Mouse (Mus musculus) lung, postnatal 36 days (tissue): ENCODE data around the gene Tmem120b.
A peak's percentile ranks its signal among the peaks of the same experiment; 100 is the strongest.

Source experiments
- DNase-seq: peaks from one replicate; pipeline ENCODE4 v3.0.0; 2022; ENCODE audit warnings: mixed read lengths

Tmem120b gene

DNA sequence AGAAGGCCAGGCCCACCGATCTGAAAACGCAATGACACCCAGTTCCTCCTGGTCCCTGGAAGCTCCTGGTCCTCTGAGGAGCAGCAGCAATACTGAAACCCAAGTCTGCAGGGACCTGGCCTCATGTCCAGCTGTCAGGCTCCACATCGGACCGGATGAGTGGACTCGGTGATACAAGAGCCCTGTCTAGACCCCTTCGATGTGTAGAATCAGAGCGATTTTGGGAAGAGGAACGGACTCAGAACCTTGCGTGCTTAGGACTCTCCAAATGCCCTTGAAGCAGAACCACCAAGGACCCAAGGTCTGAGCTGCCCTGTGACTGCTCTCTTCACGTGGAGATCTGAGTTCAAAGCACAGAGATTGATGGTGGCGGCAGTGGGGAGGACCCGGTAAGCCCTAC lies at the start of gene Tmem120b:
TSS of gene Tmem120b (plus strand) at position 301 of the 400 bp plus-strand sequence.
- DNase-seq: no peak

DNA sequence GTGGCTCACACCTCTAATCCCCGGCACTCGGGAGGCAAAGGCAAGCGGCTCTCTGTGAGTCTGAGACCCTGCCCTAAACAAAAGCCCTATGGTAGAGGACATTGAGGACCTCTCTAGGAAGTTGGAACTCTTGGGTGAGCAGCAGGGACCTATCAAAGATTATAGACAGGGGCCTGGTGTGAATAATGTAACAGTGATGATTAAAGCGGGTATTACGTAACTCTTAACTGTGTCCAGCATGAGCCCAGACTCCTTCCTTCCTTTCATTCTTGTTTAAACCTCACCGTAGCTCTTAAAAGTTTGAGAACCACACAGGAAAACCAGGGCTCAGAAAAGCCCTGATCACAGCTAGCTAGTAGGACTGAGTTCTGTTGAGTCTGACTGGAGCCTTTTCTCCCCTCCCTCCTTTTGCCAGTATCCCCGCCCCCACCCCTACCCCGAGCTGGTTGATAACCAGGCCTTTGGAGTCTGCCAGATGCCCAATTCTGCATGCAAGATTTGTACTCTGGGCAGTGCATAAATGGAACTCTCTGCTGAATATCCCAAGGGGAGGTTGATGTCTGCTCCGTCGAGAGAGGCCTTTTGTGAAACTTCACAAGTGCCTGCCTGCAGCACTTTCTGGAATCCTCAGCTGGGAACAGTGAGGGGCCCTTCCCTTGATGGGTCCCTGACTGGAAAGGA lies 48.7 kb upstream of the Tmem120b start:
- peak; percentile 56 for DNase-seq

DNA sequence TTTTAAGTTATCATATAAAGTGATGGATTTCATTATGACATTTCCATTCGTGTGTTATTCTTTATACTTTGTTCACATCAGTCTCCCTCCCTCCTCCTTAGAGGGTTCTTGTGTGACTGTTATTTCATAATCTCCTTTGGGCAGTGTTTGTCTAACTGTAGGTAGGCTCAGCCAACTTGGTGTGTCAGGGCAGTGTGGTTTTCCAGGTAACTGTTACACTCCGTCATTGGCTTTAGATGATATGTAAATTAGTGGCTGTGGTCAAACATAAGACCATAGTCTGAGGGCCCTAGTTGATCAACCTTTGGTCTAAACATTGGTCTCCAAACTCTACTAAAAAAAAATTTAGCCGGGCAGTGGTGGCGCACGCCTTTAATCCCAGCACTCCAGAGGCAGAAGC lies 47.8 kb upstream of the Tmem120b start:
- no peak for DNase-seq

DNA sequence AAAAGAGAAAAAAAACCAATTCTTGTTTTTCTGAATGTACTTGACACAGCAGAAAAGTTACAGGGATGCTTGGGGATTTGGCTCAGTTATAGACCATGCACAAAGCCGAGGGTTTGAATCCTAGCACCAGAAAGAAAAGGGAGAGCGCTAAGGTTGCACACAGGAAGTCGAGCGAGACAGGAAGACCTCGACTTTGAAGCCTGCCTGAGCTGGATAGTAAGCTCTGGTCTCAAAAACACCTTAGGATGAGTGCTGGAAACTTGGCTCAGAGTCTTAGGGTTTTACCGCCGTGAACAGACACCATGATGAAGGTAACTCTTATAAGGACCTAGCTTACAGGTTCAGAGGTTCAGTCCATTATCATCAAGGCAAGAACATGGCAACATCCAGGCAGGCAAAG lies 46.8 kb upstream of the Tmem120b start:
- no peak for DNase-seq

DNA sequence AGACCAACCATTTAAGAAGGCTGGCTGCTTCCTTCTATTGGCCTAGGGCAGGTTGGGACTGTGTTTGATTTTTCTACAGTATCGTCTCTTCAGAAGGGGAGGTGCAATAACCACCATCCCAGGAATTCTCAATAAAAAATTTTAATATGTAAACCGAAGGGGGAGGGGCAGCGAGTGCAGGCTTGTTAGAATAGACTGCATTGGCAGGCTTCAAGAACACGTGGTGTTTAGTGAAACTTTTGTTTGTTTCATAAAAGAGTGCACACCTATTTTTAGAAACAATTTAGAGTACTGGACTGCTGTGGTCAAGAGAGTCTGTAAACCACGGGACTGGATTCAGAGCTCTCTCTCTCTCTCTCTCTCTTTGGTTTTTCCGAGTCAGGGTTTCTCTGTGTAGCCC lies 45.2 kb upstream of the Tmem120b start:
- peak; percentile 86 for DNase-seq

DNA sequence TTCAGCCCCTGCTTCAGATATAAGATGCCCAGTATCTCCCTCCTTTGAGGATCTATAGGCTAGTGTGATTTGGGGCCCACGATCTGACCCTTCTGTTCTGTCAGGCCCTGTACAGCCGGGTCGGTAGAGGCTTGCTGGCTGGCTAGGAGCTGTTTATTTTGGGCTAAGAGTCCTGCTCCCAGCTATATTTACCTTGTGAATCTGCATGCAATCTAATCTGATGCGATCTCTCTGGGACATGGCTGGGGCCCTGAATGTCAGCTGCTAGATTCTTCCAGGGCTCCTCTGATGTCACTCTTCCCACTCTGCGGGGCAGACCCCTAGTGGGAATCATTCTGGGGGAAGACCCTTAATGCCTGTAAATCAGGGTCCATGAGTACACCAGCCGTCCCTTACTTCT lies 43.9 kb upstream of the Tmem120b start:
- DNase-seq: no peak

DNA sequence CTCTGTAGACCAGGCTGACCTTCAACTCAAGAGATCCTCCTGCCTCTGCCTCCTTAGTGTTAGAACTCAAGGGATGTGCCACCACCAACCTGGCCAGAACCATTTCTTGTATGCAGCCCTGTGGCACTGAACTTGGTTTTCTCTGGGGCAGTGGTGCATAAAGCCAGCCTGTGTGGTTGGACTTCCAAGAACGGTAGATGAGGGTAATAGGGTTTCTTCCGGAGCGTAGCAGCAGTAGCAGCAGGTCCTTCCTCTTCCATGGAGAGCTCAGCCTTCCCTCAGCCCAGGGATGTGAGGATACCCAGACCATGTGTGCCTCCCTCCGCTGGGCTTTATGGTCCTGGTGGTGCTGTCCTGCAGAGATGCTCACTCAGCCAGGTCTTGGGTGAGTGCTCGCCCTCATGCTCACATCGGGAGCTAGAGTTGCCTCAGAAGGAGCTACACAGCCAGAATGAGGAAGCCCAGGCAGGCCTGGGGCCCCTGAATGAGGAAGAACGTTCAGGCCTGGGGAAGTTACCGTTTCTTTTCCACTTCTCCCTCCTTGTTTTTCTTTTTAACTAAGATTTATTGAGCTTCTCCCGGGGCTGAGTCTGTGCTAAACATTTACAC lies 43.1 kb upstream of the Tmem120b start:
- DNase-seq: peak; percentile 58

DNA sequence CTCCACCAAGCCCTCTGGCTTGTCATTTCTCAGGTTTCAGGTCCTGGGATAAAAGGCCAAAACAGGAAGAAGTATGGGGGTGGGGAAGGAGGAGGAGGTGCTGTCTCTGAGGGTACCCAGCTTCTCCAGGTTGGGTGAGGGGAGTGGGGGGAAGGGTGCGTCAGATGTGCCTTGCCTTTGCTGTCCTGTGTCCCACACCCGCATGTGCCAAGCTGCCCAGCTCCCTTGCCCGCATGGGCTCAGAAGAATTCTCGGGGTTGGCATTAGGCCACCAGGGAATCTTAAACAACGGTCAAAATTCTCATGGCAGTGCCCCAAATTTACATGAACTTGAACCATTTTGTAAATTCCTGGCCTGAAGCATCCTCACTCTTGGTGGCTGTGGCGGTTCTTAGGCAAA lies 41.8 kb upstream of the Tmem120b start:
- DNase-seq: no peak

DNA sequence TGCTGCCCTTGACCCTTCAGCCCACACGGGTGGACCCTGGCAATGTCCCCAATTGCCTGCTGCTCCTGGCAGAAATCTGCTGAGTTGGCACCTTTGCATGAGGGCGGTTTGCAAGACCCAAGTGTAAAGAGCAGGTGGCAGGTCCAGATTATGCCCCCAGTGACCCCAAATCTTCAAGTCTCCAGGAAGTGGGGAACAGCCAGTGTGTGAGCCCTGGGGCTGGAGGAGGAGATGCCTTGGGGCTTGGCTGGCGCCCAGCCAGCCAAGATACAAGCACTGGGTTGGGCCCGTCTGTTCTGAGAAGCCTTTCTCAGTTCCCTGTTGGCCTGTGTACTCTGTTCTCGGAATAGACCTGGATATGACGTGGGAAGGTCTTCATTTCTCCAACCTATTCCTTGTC lies 40.8 kb upstream of the Tmem120b start:
- peak; percentile 41 for DNase-seq

DNA sequence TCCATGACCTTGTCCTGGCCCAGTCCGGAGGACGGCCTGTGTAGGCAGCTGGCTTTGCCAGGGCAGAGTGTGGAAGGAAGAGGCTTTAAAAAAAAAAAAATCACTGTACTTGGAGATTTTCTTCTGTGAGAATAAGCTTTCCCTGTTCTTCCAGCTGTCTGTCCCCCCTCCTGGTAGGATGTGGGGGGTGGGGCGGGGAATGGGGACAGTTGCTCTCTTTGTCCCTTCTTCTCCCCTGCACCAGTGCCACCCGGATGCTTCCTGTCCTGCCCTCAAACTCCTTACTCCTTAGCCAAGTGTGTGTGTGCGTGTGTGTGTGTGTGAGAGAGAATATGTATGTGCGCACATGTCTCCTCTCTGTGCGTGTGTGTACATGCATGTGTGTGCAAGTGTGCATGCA lies 38.5 kb upstream of the Tmem120b start:
- no peak for DNase-seq

DNA sequence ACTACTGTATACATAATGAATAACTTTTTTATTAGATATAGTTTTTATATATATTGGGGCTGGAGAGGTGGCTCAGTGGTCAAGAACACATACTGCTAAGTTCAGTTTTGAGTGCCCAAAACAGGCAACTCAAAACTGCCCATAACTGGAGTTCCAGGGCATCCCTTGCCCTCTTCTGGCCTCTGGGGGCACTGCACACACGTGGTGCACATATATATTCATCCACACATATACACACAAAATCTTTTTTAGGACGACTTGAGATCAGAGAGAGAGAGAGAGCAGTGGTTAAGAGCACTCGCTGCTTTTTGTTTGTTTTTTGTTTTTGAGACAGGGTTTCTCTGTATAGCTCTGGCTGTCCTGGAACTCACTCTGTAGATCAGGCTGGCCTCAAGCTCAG lies 36.9 kb upstream of the Tmem120b start:
- no peak for DNase-seq

DNA sequence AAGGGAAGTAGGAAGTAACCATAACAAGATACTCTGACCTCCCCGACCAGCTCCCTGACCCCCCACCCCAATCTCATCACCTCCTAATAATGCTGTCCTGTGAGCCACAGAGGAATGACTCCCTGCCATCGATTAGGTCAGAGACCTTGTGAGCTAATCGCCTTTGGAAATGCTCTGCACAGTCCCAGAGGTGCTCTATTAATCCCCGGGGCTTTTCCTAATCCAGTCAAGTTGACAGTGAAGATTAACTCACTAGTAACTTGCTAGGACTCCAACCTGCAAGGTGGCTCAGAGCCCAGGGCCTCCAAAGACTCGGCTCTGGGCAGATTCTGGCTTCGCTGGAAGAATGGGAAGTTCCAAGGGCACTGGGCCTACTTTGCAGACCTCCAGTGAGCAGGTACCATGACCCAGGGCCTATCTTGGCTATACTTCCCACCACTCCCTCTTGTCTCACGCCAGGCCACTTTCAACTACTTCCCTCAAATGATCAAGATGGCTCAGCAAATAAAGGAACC lies 34.5 kb upstream of the Tmem120b start:
- DNase-seq: no peak

DNA sequence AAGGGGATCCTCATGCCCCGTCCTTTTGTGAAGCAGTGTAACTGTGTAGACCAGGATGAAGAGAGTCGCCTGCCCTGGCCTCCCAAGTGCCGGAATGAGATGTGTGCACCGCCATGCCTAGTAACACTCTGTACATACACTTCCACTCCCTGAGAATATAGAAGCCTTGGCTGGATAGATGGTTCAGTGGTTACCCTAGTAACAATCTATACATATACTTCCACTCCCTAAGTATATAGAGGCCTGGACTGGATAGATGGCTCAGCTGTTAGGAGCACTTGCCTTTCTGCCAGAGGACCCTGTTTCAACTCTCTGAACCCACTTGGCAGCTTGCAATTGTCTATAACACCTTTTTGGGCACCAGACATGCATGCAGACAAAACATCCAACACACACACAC lies 33.1 kb upstream of the Tmem120b start:
- no peak for DNase-seq

DNA sequence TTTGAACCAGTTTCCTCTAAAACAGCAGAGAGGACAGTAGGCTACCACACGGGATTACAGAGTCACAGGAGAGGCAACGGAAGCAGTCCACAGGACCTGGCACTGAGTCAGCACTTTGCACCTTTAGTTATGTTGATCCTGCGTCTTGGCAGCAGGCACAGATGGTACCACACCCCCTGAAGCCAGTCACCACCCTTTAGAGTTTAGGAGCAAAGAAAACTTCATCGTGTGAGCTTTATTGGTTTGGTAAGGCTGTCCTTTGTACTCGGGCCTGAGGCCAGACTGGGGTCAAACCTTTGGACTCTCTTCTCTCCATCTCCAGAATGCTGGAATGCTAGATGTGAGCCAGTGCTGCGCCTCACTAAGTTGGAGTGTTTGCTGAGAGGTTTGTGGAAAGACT lies 32.7 kb upstream of the Tmem120b start:
- peak; percentile 69 for DNase-seq

DNA sequence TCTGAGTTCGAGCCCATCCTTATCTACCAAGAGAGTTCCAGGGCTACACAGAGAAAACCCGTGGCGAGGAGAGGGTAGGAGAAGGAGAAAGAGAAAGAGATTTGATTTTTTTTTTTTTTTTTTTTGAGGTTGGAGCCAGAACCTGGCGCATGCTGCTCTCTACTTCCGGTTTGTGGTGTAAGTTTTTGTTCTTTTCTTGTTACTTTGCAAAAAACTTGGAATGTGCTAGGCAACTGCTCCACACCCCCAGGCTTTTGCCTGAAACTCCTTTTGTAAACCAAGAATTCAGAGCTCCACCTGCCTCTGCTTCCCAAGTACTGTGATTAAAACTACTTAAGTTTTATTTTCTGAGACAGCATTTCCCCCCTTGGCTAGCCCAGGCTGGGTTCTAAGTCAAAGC lies 30.1 kb upstream of the Tmem120b start:
- no peak for DNase-seq

DNA sequence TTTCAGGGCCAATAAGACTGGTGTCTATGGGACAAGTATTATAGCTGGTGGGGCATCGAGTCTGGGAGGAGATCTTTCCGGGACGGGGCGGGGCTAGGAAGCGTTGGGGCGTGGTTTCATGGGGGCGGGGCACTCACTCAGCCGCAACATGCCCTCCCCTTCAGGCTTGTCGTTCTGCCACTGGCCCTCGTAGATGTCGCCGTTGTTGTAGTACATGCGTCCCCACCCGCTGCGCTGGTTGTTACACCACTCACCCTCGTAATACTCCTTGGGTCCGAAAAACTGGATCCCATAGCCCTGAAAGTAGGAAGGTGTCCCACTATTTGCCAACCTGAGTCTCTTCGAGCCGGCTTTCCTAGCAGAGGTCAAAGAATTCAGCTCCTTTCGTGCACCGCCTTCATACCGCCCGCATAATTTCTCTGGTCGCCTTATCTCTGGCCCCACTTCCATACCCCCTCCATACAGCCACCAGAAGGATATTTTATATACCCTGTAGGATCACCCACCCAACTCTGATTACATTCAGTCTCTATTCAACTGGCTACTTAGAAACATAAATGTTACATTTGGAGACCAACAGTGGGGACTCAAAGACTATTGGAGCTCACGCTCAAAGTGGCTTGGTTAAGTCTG lies 29.0 kb upstream of the Tmem120b start:
- DNase-seq: peak; percentile 93

DNA sequence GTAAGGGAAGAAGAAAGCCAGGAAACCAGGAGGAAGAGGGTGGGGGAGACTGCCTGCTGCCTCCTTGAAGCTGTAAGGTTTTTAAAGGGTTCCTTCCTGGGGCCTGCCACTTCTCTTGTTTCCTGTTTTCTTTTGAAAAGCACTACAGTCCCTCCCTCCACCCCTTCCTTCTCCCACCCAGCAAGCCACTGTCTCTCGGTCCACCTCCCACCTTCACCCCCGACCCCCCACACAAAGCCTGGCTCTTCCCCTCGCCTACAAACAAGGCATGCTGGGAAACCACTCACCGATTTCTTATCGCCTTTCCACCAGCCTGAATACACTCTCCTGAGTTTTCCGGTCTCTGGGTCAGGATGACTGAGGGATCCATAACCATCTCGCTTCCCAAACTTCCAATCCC lies 27.4 kb upstream of the Tmem120b start:
- DNase-seq: peak; percentile 37

DNA sequence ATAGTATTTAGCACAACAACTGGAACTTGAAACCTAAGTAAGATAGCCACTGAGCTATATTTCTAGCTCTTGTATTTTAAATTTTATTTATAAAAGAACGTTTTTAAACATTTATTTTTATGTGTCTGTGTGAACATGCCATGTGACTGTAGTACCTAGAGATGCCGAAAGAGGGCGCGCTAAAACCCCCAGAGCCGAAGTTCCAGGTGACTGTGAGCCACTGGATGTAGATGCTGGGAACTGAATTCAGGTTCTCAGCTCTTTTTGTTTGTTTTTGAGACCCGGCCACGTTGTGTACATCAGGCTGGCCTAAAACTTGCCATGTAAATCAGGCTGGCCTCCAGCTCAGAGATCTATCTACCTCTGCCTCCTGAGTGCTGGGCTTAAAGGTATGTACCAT lies 24.4 kb upstream of the Tmem120b start:
- peak; percentile 45 for DNase-seq

DNA sequence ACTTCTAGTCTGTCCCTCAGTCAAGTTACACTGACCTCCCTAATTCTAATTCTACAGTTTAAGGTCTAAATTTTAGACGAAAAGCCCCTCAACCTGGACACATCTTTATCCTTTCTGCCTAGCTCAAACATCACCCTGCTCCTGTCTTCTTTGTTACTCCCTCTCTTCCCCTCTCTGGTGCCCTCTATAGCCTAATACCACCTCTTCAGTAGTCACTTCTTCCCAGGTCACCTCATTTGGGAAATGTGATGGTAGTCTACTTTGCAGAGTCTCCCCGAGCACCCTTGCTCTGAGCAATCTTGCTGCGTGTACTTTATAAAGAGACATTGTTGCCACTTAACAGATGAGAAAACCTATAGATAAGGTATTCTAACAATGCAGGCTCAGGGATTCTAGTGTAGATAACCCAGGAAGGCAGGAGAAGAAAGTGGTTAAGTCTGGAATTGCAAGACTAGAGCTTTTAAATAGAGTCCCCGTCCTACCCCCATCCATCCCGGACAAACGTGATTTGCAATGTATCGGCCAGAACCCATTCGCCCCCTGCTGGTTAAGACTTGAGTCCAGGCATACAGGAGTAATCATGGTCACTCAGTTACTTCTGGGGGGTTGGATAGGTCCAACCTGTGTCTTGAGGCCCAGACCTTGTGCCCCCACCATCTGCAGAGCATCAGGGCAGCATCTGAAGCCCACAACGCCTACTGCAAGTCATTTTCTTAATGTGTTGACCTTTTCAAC lies 22.5 kb upstream of the Tmem120b start:
- DNase-seq: peak; percentile 93

DNA sequence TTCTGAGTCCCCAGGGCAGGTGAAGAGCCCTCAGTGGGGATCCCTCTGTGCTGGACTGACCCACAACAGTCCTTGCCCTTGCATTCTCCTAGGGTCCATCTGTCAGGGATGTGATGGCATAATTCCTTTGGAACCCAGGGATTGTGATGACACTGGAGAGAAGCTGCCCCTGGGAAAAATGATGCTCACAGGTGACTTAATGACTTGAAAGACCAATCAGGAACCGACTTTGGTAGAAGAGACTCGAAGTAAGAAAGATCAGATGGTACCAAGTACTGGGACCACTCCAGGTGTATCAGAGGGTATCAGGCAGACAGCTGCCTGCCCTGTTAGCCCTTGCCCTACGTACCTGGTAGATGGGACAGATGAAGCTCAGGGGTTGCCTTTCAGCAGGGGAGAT lies 21.3 kb upstream of the Tmem120b start, which contains the start of gene Morn3:
TSS of gene Morn3 (minus strand) at position 101 of the 400 bp plus-strand sequence.
- DNase-seq: no peak

DNA sequence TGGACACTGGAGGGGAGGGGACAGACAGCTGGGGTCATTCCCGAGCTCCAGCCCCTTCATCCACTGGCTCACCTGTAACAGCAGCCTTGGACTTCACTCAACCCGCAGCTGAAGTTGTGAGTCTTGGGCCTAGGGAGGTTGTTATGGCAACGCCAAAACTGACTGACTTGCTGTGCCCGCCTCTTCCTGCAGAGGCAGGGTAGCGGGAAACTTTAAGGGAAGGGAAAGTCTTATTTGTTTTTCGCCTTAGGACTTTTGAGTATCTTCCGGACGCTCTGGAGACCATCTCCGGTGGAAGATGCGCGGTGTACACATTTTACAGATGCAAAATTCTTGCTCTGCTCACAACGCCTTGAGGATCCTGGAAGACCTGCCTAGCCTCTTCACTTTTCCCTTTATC lies 18.9 kb upstream of the Tmem120b start:
- peak; percentile 67 for DNase-seq

DNA sequence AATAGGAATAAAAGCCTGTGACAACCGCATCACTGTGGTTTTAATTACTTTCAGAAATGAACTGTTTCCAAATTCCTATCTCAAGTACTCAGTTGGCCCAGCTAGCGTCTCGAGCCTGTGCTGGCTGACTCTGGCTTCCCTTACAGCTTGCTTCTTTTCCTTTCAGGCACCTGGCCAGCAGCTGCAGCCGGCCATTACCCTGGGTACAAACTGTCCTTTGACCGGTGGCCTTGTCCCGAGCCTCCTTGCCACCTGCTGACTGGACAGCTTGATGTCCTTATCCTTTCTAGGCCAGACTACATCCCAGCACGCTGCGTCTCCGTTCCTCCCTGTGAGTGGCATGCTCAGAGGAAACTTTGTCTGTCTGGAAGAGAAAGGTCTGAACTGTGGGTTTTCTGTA lies 17.3 kb upstream of the Tmem120b start:
- no peak for DNase-seq

DNA sequence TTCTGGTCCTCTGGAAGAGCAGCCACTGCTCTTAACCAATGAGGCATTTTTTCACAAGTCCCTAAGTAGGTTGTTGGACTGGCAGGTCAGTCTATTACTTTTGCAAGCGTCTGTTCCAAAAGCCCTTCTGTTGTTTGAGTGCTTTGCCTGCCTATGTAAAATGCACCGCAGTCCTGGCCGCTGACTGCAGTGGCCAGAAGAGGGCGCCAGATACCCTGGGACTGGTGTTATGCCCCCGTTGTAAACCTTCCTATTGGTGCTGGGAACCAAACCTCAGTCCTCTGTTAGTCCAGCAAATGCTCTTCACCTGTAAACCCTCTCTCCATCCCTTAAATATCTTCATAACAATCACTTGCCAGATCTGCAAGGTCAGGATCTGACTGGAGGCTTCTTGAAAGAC lies 16.5 kb upstream of the Tmem120b start:
- DNase-seq: no peak
